Mouse (Mus musculus) T-helper 1 cell (primary cell): ENCODE results near the gene Pde4b.

Experiments
- in situ Hi-C: fragments of 300-600 bp; cut with MboI, MseI; formaldehyde crosslinking; loops from one replicate; pipeline ENCODE4 v1.15.1; 2025; ENCODE audit warnings: high pct_unique_total_duplicates

The Pde4b gene

DNA sequence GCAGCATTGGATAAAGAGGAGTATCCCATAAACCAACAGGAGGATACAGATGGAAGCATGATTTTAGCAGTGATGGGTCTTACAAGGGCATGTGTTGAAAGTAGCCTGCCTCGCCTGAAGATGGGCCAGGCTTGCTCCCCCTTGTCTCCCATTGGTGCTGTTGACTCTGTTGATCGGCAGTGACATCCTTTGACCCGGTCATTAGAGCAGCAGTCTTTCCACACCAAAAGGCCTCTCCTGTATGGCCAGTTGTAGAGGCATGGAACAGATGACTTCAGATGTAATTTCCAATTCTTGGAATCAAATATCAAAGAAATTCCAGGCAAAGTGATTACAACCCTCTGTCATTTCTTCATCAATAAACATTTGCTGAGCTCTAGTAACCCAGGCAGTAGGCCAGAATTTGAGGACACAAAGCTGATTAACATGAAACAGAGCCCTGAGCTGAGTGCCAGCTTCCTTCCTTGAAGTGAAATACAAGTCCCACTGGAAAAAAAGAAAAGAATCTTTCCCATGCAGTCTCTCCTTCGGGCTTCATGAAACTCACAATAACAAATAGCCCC lies 550.1 kb downstream of the Pde4b start:
- in situ Hi-C loops = loop anchor here (5.0 kb wide), 1 partner anchor 1055 kb away; no protein-coding TSS in a partner anchor

DNA sequence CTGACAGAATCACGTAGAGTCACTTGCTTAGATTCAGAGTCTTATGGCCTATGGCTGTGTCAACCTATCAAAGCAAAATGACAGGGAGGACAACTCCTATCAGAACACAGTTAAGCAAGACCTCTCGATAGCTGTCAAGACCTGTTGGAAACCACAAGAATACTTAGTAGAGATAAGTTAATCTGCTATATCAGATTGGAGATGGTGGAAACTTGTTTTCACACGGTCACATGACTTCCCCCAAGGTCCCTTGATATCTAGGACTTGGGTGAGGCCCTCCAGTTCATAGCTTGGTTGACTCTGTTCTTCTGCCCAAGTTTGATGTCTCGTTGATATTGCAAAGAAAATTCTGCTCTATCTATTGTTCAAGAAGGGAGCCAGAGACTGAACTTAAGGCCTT lies 553.6 kb downstream of the Pde4b start:
- in situ Hi-C loops = no loop called here

DNA sequence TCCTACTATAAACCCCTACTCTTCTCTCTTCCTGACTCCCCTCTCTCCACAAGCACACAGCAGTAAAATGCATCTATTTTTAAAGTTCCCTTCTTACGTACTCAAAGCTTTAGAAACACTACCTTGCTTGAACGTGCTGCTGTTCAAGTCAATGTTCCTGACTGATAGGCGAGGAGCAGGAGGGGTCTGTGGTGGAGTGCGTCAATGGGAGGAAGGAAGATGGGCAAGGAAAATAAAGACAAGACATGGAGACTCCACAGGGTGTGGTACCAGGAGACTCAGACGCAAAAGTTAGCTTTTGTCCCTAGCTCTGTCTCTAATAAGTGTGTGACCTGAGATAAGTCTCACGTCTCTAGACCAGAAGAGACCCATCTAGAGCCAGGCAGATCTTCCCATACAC lies 556.7 kb downstream of the Pde4b start:
- in situ Hi-C loops = no loop called here

DNA sequence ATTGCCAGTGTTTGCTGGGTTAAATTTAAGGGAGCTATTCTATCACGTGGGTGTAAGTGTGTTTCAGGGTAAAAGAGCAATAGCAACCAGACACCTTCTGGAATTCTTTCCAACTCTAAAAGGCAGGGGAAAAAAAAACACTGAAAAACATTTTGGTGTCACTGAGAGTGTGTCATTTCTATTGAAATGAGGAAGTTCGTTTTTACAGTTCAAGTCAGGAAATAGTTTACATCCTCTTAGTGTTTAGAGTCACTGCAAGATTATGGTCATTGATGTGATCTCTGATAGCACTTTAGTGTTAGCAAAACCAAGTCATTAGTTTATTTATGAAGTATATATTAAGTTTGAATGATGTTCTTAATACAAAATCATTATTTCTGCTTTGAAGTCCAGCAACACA lies 559.7 kb downstream of the Pde4b start:
- in situ Hi-C loops = no loop called here

DNA sequence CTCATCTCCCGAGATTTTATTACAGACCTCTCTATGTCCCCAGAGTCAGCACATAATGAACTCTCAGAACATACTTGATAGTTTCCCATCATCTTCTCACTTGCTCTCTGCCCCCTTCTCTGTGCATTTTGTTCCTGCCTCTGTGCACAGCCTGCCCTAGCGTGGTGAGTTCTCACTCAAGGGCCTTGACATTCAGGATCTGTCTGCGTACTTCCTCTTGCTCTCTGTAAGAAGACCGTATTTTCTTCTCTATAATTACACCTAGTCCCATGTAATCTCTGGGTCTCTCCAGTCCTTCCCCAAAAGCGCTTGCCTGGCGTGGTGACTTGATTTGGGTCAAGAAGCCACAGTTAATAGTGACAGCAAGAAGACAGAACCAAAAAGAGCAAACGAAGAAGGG lies 568.0 kb downstream of the Pde4b start:
- in situ Hi-C loops = no loop called here

DNA sequence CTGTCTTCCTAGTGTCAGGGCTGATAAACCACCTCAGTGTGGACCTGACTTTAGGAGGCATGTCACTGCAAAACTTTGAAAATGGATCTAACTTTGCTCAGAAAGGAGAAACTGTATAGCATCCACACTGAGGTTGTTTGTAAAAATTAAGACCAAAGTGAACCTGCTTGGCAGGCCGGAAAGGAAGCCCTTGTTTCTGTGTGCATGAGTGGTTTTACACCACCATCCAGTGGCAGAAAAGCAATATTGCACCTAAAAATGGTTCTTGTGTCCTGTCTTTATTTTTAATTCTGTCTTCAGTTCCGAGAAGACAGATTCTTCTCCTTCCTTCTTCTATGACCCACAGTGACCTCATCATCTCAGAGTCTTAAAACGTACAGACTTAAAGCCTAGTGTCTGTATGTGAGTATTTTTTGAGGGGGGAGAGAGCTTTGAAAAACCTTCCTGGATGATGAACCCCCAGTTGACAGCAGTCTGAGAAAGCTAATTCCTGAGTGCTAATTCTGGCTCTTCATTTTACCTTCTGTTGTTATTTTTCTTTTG lies 569.2 kb downstream of the Pde4b start:
- in situ Hi-C loops = no loop called here
